In the genomic region with DNA sequence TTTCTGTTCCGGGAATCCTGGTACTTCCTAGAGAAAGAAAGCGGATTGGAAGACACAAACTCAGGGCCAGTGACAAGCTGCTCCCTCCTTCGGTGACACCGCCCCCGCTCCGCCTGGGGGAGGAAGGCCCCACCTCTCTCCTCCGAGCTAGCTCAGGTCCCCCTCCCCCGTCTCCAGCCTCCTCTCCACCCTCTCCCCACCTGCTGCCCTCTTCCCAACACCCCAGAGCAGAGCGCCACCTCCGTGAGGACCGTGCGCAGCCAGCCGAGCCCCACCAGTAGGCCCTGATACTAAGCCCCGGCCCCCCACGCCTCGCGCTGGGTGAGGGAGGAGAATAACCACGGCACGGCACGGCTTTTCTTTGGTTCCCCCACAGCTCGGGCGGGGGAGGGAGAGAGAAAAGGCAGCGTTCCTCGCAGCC, we compare ENCODE assay signal across 7 mouse cellular contexts. TPM values are rescaled to one million over a fixed set of nuclear protein-coding genes. Genes with fewer than 3 reads are reported as not detected.
DNase-seq lines count a peak whose midpoint lies in the region; ATAC-seq and TF ChIP-seq lines count a peak whose summit lies in the region.

No protein-coding gene starts in this region.

- H3K27me3 ChIP-seq in kidney, adult 2 months (replicated peaks; ENCODE audit: control insufficient read depth, insufficient read depth, low read length), result no peaks in the 10 kb centered on the region
- H3K27me3 ChIP-seq in limb, embryonic 11.5 days (ENCODE audit: control insufficient read depth, insufficient read depth, low read length), result peaks cover 4% of the 10 kb centered on the region; the same call in 1 of the 2 replicates
- H3K27me3 ChIP-seq in midbrain, embryonic 13.5 days, result peaks cover 26% of the 10 kb centered on the region

- no peaks in the 10 kb centered on the region for H3K9me3 ChIP-seq in limb, embryonic 11.5 days (ENCODE audit: control insufficient read depth, low read length)
- no peaks in the 10 kb centered on the region for H3K9me3 ChIP-seq in midbrain, embryonic 13.5 days

- DNase-seq in adrenal gland, postnatal 10 days, result peak; percentile 88
- DNase-seq in embryo, embryonic 11 days, result peak; percentile 87
- DNase-seq in heart, adult 18-20 months, result peak; percentile 56 to 80
- peak; percentile 86 for DNase-seq in kidney, adult 2 months
- peak; percentile 80 for DNase-seq in limb, embryonic 11.5 days (ENCODE audit: low spot score)
- DNase-seq in spleen, postnatal 10 days (ENCODE audit: low spot score in 2 of 2), result peak; percentile 43 to 62

- WGBS in kidney, adult 2 months, result 1% methylated on average over 23 of the region's 24 CpGs
- WGBS in limb, embryonic 11.5 days, result under 1% methylated on average over 21 of the region's 24 CpGs
- WGBS in midbrain, embryonic 13.5 days, result under 1% methylated on average over 24 of the region's 24 CpGs

- TF ChIP-seq POLR2A in kidney, adult 2 months (IDR thresholded peaks at IDR 0.05; ENCODE audit: low read depth, low read length), result no peak

- H3K27ac ChIP-seq in kidney, adult 2 months (ENCODE audit: insufficient read depth, low read depth, low read length), result peak overlapping the region; percentile 54; the same call in 1 of the 2 replicates
- peak overlapping the region; percentile 73 for H3K27ac ChIP-seq in limb, embryonic 11.5 days (replicated peaks; ENCODE audit: low read depth, low read length)
- peak overlapping the region; percentile 95 for H3K27ac ChIP-seq in midbrain, embryonic 13.5 days

- ATAC-seq in limb, embryonic 11.5 days (ENCODE audit: insufficient number of reproducible peaks, low FRiP score, low TSS enrichment, low read depth), result peak; percentile 72
- peak; percentile 75 for ATAC-seq in midbrain, embryonic 13.5 days

- H3K4me3 ChIP-seq in kidney, adult 2 months (ENCODE audit: insufficient read depth, low read depth, low read length), result peak overlapping the region; percentile 93
- H3K4me3 ChIP-seq in limb, embryonic 11.5 days (ENCODE audit: low read depth, low read length), result peak overlapping the region; percentile 99
- peak overlapping the region; percentile 97 for H3K4me3 ChIP-seq in midbrain, embryonic 13.5 days (replicated peaks)

- H3K4me1 ChIP-seq in kidney, adult 2 months (ENCODE audit: control insufficient read depth, insufficient read depth, low read length), result peaks cover 7% of the 10 kb centered on the region; the same call in 1 of the 2 replicates
- peaks cover 15% of the 10 kb centered on the region for H3K4me1 ChIP-seq in limb, embryonic 11.5 days (ENCODE audit: control insufficient read depth, insufficient read depth, low read length)
- peaks cover 26% of the 10 kb centered on the region for H3K4me1 ChIP-seq in midbrain, embryonic 13.5 days (replicated peaks)

- peak overlapping the region; percentile 81 for H3K4me2 ChIP-seq in limb, embryonic 11.5 days (ENCODE audit: low read depth, severe bottlenecking)
- H3K4me2 ChIP-seq in midbrain, embryonic 13.5 days (replicated peaks), result peak overlapping the region; percentile 68

- no peak for TF ChIP-seq CTCF in kidney, adult 2 months (conservative IDR thresholded peaks at IDR 0.05; ENCODE audit: insufficient read depth, insufficient read length, low read depth, low read length)

- peak overlapping the region; percentile 83 for H3K9ac ChIP-seq in limb, embryonic 11.5 days (ENCODE audit: low read length)
- H3K9ac ChIP-seq in midbrain, embryonic 13.5 days (replicated peaks), result peak overlapping the region; percentile 99

- H3K36me3 ChIP-seq in kidney, adult 2 months (ENCODE audit: control insufficient read depth, insufficient read depth, low read length), result no peaks in the 10 kb centered on the region
- H3K36me3 ChIP-seq in limb, embryonic 11.5 days (ENCODE audit: control insufficient read depth, insufficient read depth, low read length), result peaks cover 2% of the 10 kb centered on the region; the same call in 1 of the 2 replicates
- peaks cover 25% of the 10 kb centered on the region for H3K36me3 ChIP-seq in midbrain, embryonic 13.5 days

RNA-seq across cellular contexts. Expression of gene Arf3, which starts 0.8 kb away (rescaled TPM):
- total RNA-seq in adrenal gland, postnatal 10 days (2021), result 10 to 100 TPM; 92.4 to 94.7 TPM
- 10 to 100 TPM; 17.8 to 21.5 TPM for total RNA-seq in heart, adult 18-20 months (2021)
- 114 and 143 TPM in 2 replicates for polyA plus RNA-seq in kidney, adult 2 months (2012; rRNA removed)
- 34.7 and 36.4 TPM in 2 replicates for polyA plus RNA-seq in limb, embryonic 11.5 days (2014; fragmentation: Nextera tagmentation; extraction: Ambion mirVana)
- polyA plus RNA-seq in midbrain, embryonic 13.5 days (2015; fragmentation: Nextera tagmentation; extraction: Ambion mirVana), result 57.5 and 66.0 TPM in 2 replicates

RNA-seq across cellular contexts. Expression of gene Wnt10b, which starts 15.7 kb away (rescaled TPM):
- 1 to 10 TPM in 1 of 2 experiments, under 1 TPM in 1; 0.96 to 1.1 TPM for total RNA-seq in adrenal gland, postnatal 10 days (2021)
- under 1 TPM; 0.10 to 0.20 TPM for total RNA-seq in heart, adult 18-20 months (2021)
- polyA plus RNA-seq in kidney, adult 2 months (2012; rRNA removed), result 0.22 and 0.25 TPM in 2 replicates
- 0.81 and 1.5 TPM in 2 replicates for polyA plus RNA-seq in limb, embryonic 11.5 days (2014; fragmentation: Nextera tagmentation; extraction: Ambion mirVana)
- 0.24 TPM in 1 of 2 replicates, not detected in the other for polyA plus RNA-seq in midbrain, embryonic 13.5 days (2015; fragmentation: Nextera tagmentation; extraction: Ambion mirVana)

RNA-seq across cellular contexts. Expression of gene Wnt1, which starts 27.4 kb away (rescaled TPM):
- total RNA-seq in adrenal gland, postnatal 10 days (2021), result under 1 TPM in 1 of 2 experiments, not detected in 1; 0.12 TPM
- not detected for total RNA-seq in heart, adult 18-20 months (2021)
- polyA plus RNA-seq in kidney, adult 2 months (2012; rRNA removed), result 0.04 TPM in 1 of 2 replicates, not detected in the other
- polyA plus RNA-seq in limb, embryonic 11.5 days (2014; fragmentation: Nextera tagmentation; extraction: Ambion mirVana), result not detected in 2 replicates
- 4.0 and 8.6 TPM in 2 replicates for polyA plus RNA-seq in midbrain, embryonic 13.5 days (2015; fragmentation: Nextera tagmentation; extraction: Ambion mirVana)

RNA-seq across cellular contexts. Expression of gene Fkbp11, which starts 34.2 kb away (rescaled TPM):
- 10 to 100 TPM in 1 of 2 experiments, 1 to 10 TPM in 1; 8.8 to 11.9 TPM for total RNA-seq in adrenal gland, postnatal 10 days (2021)
- total RNA-seq in heart, adult 18-20 months (2021), result 1 to 10 TPM; 7.9 to 8.5 TPM
- 9.3 and 10.1 TPM in 2 replicates for polyA plus RNA-seq in kidney, adult 2 months (2012; rRNA removed)
- polyA plus RNA-seq in limb, embryonic 11.5 days (2014; fragmentation: Nextera tagmentation; extraction: Ambion mirVana), result 24.3 and 25.7 TPM in 2 replicates
- 3.5 and 4.1 TPM in 2 replicates for polyA plus RNA-seq in midbrain, embryonic 13.5 days (2015; fragmentation: Nextera tagmentation; extraction: Ambion mirVana)

RNA-seq across cellular contexts. Expression of gene Ddn, which starts 47.1 kb away (rescaled TPM):
- under 1 TPM; 0.09 to 0.21 TPM for total RNA-seq in adrenal gland, postnatal 10 days (2021)
- under 1 TPM; 0.64 to 0.79 TPM for total RNA-seq in heart, adult 18-20 months (2021)
- polyA plus RNA-seq in kidney, adult 2 months (2012; rRNA removed), result 12.1 and 12.3 TPM in 2 replicates
- polyA plus RNA-seq in limb, embryonic 11.5 days (2014; fragmentation: Nextera tagmentation; extraction: Ambion mirVana), result not detected in 2 replicates
- polyA plus RNA-seq in midbrain, embryonic 13.5 days (2015; fragmentation: Nextera tagmentation; extraction: Ambion mirVana), result 0.50 and 1.2 TPM in 2 replicates

Comparison
In these comparisons a context has a peak if more than half of its experiments do, and no peak if none do; other contexts are left out.
1. Peak in every context shown above with its lines: DNase-seq, ATAC-seq, H3K4me3 ChIP-seq and H3K27ac ChIP-seq.